Comparison of ENCODE assay signal across 15 mouse cellular contexts in genomic region chr11:97466444-97467160, GRCm38 (mm10). TPM values are rescaled to one million over a fixed set of nuclear protein-coding genes. Genes with fewer than 3 reads are reported as not detected.
DNase-seq lines count a peak whose midpoint lies in the region; ATAC-seq and TF ChIP-seq lines count a peak whose summit lies in the region.
"Had no signal": no experiment of that assay in that cellular context is flagged by ENCODE, and none has a peak within 500 bp of the region (broad histone marks: within the 10 kb centered on the region; RNA-seq: fewer than 3 reads in every experiment).

No protein-coding gene starts in this region.

- no peak overlapping the region for H3K27ac ChIP-seq in heart, embryonic 12.5 days (ENCODE audit: poor library complexity, severe bottlenecking)
- H3K27ac ChIP-seq in midbrain, postnatal 0 days (ENCODE audit: low read depth, low read length) = no peak overlapping the region
- no peak overlapping the region for H3K27ac ChIP-seq in midbrain, embryonic 13.5 days
- H3K27ac ChIP-seq in stomach, postnatal 0 days (replicated peaks) = no peak overlapping the region
- H3K27ac ChIP-seq: heart, adult 2 months; macrophage had no signal

- no peak for ATAC-seq in heart, embryonic 12.5 days (ENCODE audit: insufficient number of reproducible peaks, low FRiP score)
- ATAC-seq in midbrain, postnatal 0 days (ENCODE audit: low FRiP score) = no peak
- no peak for ATAC-seq in midbrain, embryonic 13.5 days
- no peak for ATAC-seq in stomach, postnatal 0 days (ENCODE audit: low FRiP score, low TSS enrichment)
- ATAC-seq: CD4-positive, CD25-positive, alpha-beta regulatory T cell, adult 4 months; forebrain, embryonic 16.5 days; inflammation-experienced regulatory T-cells, adult 6 months had no signal

- DNase-seq in heart, adult 9 months (ENCODE audit: low spot score in 2 of 2) = no peak
- peak; percentile 27 for DNase-seq in midbrain, postnatal 0 days (ENCODE audit: low spot score)
- DNase-seq in cerebellum, adult 9-10 months = peak; percentile 95
- DNase-seq in skeletal muscle tissue, adult 2 months (ENCODE audit: low read depth, low spot score) = peak; percentile 44
- DNase-seq in stomach, postnatal 0 days (ENCODE audit: low spot score) = no peak
- DNase-seq: heart, postnatal 4 days; lung, adult 2 months had no signal

- no peak overlapping the region for H3K4me3 ChIP-seq in heart, embryonic 12.5 days
- H3K4me3 ChIP-seq in midbrain, postnatal 0 days (ENCODE audit: low read depth, low read length) = no peak overlapping the region
- no peak overlapping the region for H3K4me3 ChIP-seq in midbrain, embryonic 13.5 days (replicated peaks)
- no peak overlapping the region for H3K4me3 ChIP-seq in stomach, postnatal 0 days (ENCODE audit: low read depth, low read length)
- H3K4me3 ChIP-seq: heart, adult 2 months had no signal

- peaks cover 8% of the 10 kb centered on the region; the same call in 1 of the 2 replicates for H3K4me1 ChIP-seq in heart, embryonic 12.5 days (replicated peaks)
- no peaks in the 10 kb centered on the region for H3K4me1 ChIP-seq in midbrain, postnatal 0 days (ENCODE audit: insufficient read depth, low read length)
- H3K4me1 ChIP-seq in midbrain, embryonic 13.5 days (replicated peaks) = no peaks in the 10 kb centered on the region
- no peaks in the 10 kb centered on the region for H3K4me1 ChIP-seq in stomach, postnatal 0 days (replicated peaks; ENCODE audit: control insufficient read depth, insufficient read depth)

- peaks cover 98% of the 10 kb centered on the region for H3K36me3 ChIP-seq in heart, embryonic 12.5 days
- peaks cover 70% of the 10 kb centered on the region for H3K36me3 ChIP-seq in midbrain, postnatal 0 days (ENCODE audit: insufficient read depth, low read length)
- H3K36me3 ChIP-seq in midbrain, embryonic 13.5 days = peaks cover 85% of the 10 kb centered on the region
- H3K36me3 ChIP-seq in stomach, postnatal 0 days (ENCODE audit: control insufficient read depth, insufficient read depth, low read length) = peaks cover 33% of the 10 kb centered on the region

- H3K9me3 ChIP-seq in heart, embryonic 12.5 days (replicated peaks) = no peaks in the 10 kb centered on the region
- H3K9me3 ChIP-seq in midbrain, postnatal 0 days (ENCODE audit: low read length) = no peaks in the 10 kb centered on the region
- H3K9me3 ChIP-seq in midbrain, embryonic 13.5 days = no peaks in the 10 kb centered on the region
- no peaks in the 10 kb centered on the region for H3K9me3 ChIP-seq in stomach, postnatal 0 days (ENCODE audit: control insufficient read depth, low read length)

- no peak for TF ChIP-seq CTCF in midbrain, postnatal 0 days (IDR thresholded peaks at IDR 0.05)
- no peak for TF ChIP-seq CTCF in stomach, postnatal 0 days (IDR thresholded peaks at IDR 0.05; ENCODE audit: low read depth)

- H3K9ac ChIP-seq in heart, embryonic 12.5 days = 0 out of 2 replicates have a peak overlapping the region, but pooled peaks have one; percentile 8
- no peak overlapping the region for H3K9ac ChIP-seq in midbrain, postnatal 0 days (replicated peaks; ENCODE audit: low read length, poor library complexity, severe bottlenecking)
- no peak overlapping the region for H3K9ac ChIP-seq in midbrain, embryonic 13.5 days (replicated peaks)
- H3K9ac ChIP-seq in stomach, postnatal 0 days (ENCODE audit: low read length) = no peak overlapping the region

- no peaks in the 10 kb centered on the region for H3K27me3 ChIP-seq in heart, embryonic 12.5 days (replicated peaks)
- no peaks in the 10 kb centered on the region for H3K27me3 ChIP-seq in midbrain, postnatal 0 days (ENCODE audit: insufficient read depth, low read length)
- peaks cover 29% of the 10 kb centered on the region for H3K27me3 ChIP-seq in midbrain, embryonic 13.5 days
- H3K27me3 ChIP-seq in stomach, postnatal 0 days (ENCODE audit: control insufficient read depth, insufficient read depth, low read length) = no peaks in the 10 kb centered on the region

- WGBS in heart, embryonic 12.5 days = 82% methylated on average over 10 of the region's 10 CpGs
- 71% methylated on average over 10 of the region's 10 CpGs for WGBS in midbrain, postnatal 0 days
- 78% methylated on average over 10 of the region's 10 CpGs for WGBS in midbrain, embryonic 13.5 days
- 76% methylated on average over 10 of the region's 10 CpGs for WGBS in stomach, postnatal 0 days

- H3K4me2 ChIP-seq in heart, embryonic 12.5 days = no peak overlapping the region
- H3K4me2 ChIP-seq in midbrain, postnatal 0 days (ENCODE audit: low read depth, low read length, poor library complexity, severe bottlenecking) = no peak overlapping the region
- no peak overlapping the region for H3K4me2 ChIP-seq in midbrain, embryonic 13.5 days (replicated peaks)
- no peak overlapping the region for H3K4me2 ChIP-seq in stomach, postnatal 0 days (replicated peaks; ENCODE audit: low read depth)

- TF ChIP-seq EP300 in stomach, postnatal 0 days (optimal IDR thresholded peaks at IDR 0.05) = no peak

RNA-seq across cellular contexts. Expression of gene 4933428G20Rik, which starts 33.5 kb away (rescaled TPM):
- polyA plus RNA-seq in heart, embryonic 12.5 days (2016; fragmentation: Nextera tagmentation; extraction: Ambion mirVana) = 0.90 and 1.00 TPM in 2 replicates
- 0.28 TPM in 1 of 2 replicates, not detected in the other for total RNA-seq in midbrain, postnatal 0 days (2014; rRNA removed)
- polyA plus RNA-seq in midbrain, postnatal 0 days (2015; fragmentation: Nextera tagmentation; extraction: Ambion mirVana) = 0.34 and 0.91 TPM in 2 replicates
- 0.88 and 1.2 TPM in 2 replicates for polyA plus RNA-seq in midbrain, embryonic 13.5 days (2015; fragmentation: Nextera tagmentation; extraction: Ambion mirVana)
- 0.16 and 0.25 TPM in 2 replicates for polyA plus RNA-seq in stomach, postnatal 0 days (2015; fragmentation: Nextera tagmentation; extraction: Ambion mirVana)
- total RNA-seq: heart, adult 2 months; heart, postnatal 4 days; monocyte, adult 5-6 weeks had no signal
- polyA plus RNA-seq: CD4-positive, CD25-positive, alpha-beta regulatory T cell, adult 4 months; heart, adult 2 months; inflammation-experienced regulatory T-cells, adult 6 months; macrophage had no signal

RNA-seq across cellular contexts. Expression of gene Arhgap23, which starts 51.3 kb away (rescaled TPM):
- polyA plus RNA-seq in heart, embryonic 12.5 days (2016; fragmentation: Nextera tagmentation; extraction: Ambion mirVana) = 12.4 and 12.5 TPM in 2 replicates
- total RNA-seq in midbrain, postnatal 0 days (2014; rRNA removed) = 80.2 and 80.9 TPM in 2 replicates
- polyA plus RNA-seq in midbrain, postnatal 0 days (2015; fragmentation: Nextera tagmentation; extraction: Ambion mirVana) = 9.2 and 9.6 TPM in 2 replicates
- polyA plus RNA-seq in midbrain, embryonic 13.5 days (2015; fragmentation: Nextera tagmentation; extraction: Ambion mirVana) = 5.1 and 6.5 TPM in 2 replicates
- polyA plus RNA-seq in stomach, postnatal 0 days (2015; fragmentation: Nextera tagmentation; extraction: Ambion mirVana) = 4.3 and 4.6 TPM in 2 replicates
- polyA plus RNA-seq: CD4-positive, CD25-positive, alpha-beta regulatory T cell, adult 4 months; inflammation-experienced regulatory T-cells, adult 6 months had no signal

Comparison
In these comparisons a context has a peak if more than half of its experiments do, and no peak if none do; other contexts are left out.
1. DNase-seq: peak in midbrain, postnatal 0 days (single experiment), cerebellum, adult 9-10 months (single experiment) and skeletal muscle tissue, adult 2 months (single experiment); none in heart, adult 9 months (0 of 2) and stomach, postnatal 0 days (single experiment).